Mouse (Mus musculus): Measurements from ENCODE around the gene Tars2. TPM values are rescaled to one million over a fixed set of nuclear protein-coding genes. Genes with fewer than 3 reads are reported as not detected.
"Not testable (repeated sequence)": the region's sequence is repeated elsewhere in the genome, so short reads cannot be mapped to it uniquely, and the experiment has no call there.

Tars2 gene
- polyA plus RNA-seq, 1 experiment from 2014 or later, result 47.9 TPM

- not testable (repeated sequence) for ATAC-seq (ENCODE audit: low FRiP score, low read depth); H3K9ac ChIP-seq
- WGBS, result 86% methylated on average over 2 of the region's 2 CpGs
These were observed 69.5 kb downstream of the Tars2 start for GRCm38 (mm10) chr3:95690552-95690951.

More at GRCm38 (mm10) chr3:95690552-95690951, 69.5 kb downstream of the Tars2 start:
- H3K27ac ChIP-seq (replicated peaks); H3K9me3 ChIP-seq; H3K4me2 ChIP-seq; H3K27me3 ChIP-seq; H3K4me3 ChIP-seq; H3K36me3 ChIP-seq: not testable (repeated sequence)
- H3K4me1 ChIP-seq (replicated peaks), result peaks cover 14% of the 10 kb centered on the region

Small RNAs within 50 kb of the gene (microRNA-seq; reads per million reads assigned to microRNA genes)
- not detected for gene Mir7014

Other genes with a start within 250 kb of the Tars2 start
- 14.3 and 19.3 TPM in 2 replicates for gene Ctss, start 233.4 kb downstream of the Tars2 start, polyA plus RNA-seq (2015; fragmentation: Nextera tagmentation; extraction: Ambion mirVana)
- not detected in 2 replicates for gene Hormad1, start 200.5 kb downstream of the Tars2 start, polyA plus RNA-seq (2015; fragmentation: Nextera tagmentation; extraction: Ambion mirVana)
- gene Golph3l, start 171.3 kb downstream of the Tars2 start, polyA plus RNA-seq (2015; fragmentation: Nextera tagmentation; extraction: Ambion mirVana), result 25.8 and 26.8 TPM in 2 replicates
- 109 and 110 TPM in 2 replicates for gene Ensa, start 135.2 kb downstream of the Tars2 start, polyA plus RNA-seq (2015; fragmentation: Nextera tagmentation; extraction: Ambion mirVana)
- 46.3 and 47.4 TPM in 2 replicates for gene Mcl1, start 101.4 kb downstream of the Tars2 start, polyA plus RNA-seq (2015; fragmentation: Nextera tagmentation; extraction: Ambion mirVana)
- 1.2 TPM in 2 replicates for gene Adamtsl4, start 72.3 kb downstream of the Tars2 start, polyA plus RNA-seq (2015; fragmentation: Nextera tagmentation; extraction: Ambion mirVana)
- 12.6 and 16.4 TPM in 2 replicates for gene Ecm1, start 20.6 kb downstream of the Tars2 start, polyA plus RNA-seq (2015; fragmentation: Nextera tagmentation; extraction: Ambion mirVana)
- 21.7 and 22.5 TPM in 2 replicates for gene Rprd2, start 58.7 kb upstream of the Tars2 start, polyA plus RNA-seq (2015; fragmentation: Nextera tagmentation; extraction: Ambion mirVana)
- gene Prpf3, start 95.7 kb upstream of the Tars2 start, polyA plus RNA-seq (2015; fragmentation: Nextera tagmentation; extraction: Ambion mirVana), result 32.5 and 34.6 TPM in 2 replicates
- 277 and 287 TPM in 2 replicates for gene Mrps21, start 111.3 kb upstream of the Tars2 start, polyA plus RNA-seq (2015; fragmentation: Nextera tagmentation; extraction: Ambion mirVana)
- gene Ciart, start 122.0 kb upstream of the Tars2 start, polyA plus RNA-seq (2015; fragmentation: Nextera tagmentation; extraction: Ambion mirVana), result 4.9 and 5.2 TPM in 2 replicates
- gene BC028528, start 131.8 kb upstream of the Tars2 start, polyA plus RNA-seq (2015; fragmentation: Nextera tagmentation; extraction: Ambion mirVana), result 19.8 and 22.8 TPM in 2 replicates
- 34.9 and 36.4 TPM in 2 replicates for gene Aph1a, start 133.8 kb upstream of the Tars2 start, polyA plus RNA-seq (2015; fragmentation: Nextera tagmentation; extraction: Ambion mirVana)
- 13.1 and 14.7 TPM in 2 replicates for gene Car14, start 144.5 kb upstream of the Tars2 start, polyA plus RNA-seq (2015; fragmentation: Nextera tagmentation; extraction: Ambion mirVana)
- gene Anp32e, start 169.0 kb upstream of the Tars2 start, polyA plus RNA-seq (2015; fragmentation: Nextera tagmentation; extraction: Ambion mirVana), result 117 and 118 TPM in 2 replicates
- gene Plekho1, start 235.8 kb upstream of the Tars2 start, polyA plus RNA-seq (2015; fragmentation: Nextera tagmentation; extraction: Ambion mirVana), result 47.8 and 49.5 TPM in 2 replicates